Mouse (Mus musculus): ENCODE data around the gene Lrrc43.

DNA sequence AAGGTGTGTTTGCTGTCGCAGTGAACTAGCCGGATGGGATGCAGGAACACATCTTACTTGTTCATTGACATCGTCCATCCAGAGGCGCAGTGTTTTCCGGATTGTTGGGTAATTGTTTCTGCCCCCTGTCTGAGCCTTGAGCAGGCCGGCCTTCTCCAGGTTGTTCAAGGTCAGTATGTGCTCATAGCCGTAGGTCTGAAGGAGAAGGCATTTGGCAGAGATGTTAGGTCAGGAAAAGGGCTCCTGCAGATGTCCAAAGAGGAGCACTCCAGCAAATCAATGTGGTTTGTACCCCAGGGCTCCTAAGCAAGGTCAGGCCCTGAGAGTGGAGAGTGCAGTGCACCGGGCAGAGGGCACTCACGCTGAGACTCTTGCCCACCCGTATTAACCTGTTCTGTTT is 44.7 kb downstream of the Lrrc43 start:
- TF ChIP-seq POLR2A (IDR thresholded peaks at IDR 0.05; ENCODE audit: low read depth, low read length) = no peak
- no peak for TF ChIP-seq CTCF (IDR thresholded peaks at IDR 0.05; ENCODE audit: extremely low read depth, insufficient read depth, insufficient read length, insufficient replicate concordance)
